Mouse (Mus musculus): ENCODE results near the gene Arid3a.
A peak's percentile ranks its signal among the peaks of the same experiment; 100 is the strongest.
"Not testable (repeated sequence)": the region's sequence is repeated elsewhere in the genome, so short reads cannot be mapped to it uniquely, and the experiment has no call there.

Arid3a gene

DNA sequence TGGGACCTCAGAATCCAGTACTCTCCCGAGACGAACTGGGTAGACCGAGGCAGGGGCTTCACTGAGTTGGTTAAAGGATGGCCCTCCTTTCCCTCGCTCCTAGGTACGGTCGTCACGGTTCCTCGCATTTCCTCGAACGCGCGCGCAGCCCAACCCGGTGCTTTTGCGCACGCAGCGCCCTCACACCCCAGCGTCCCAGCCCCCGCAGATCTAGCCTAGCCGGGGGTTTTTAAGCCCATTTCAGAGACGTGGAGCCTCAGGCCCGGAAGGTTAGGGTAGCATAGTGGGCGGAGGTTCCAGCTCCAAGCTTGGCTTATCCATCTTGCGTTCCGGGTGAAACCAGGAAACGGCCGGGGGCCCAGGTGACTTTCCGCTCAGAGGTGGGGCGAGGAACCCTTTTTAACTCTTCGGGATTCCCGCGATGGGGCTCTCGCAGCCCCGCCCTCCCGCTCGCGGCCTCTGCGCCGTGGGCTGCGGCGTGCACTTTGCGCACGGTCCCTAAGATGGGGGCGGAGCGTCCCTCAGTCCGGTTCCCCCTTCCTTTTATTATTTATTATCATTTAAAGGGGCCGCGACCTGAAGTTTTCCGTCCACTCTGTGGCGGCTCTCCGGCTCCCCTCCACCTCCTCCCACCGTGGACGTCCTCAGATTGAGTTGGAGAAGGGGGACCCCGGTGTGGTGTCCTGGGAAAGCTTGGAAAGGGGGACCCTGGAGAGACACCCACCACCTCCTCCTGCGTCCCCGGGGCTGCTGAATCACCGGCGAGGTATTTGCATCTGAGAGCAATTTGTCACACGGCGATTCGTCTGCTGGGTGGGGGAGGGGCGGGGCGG is at the start of gene Arid3a:
Gene Arid3a (plus strand): TSS at position 553 of the 833 bp plus-strand sequence.
- peak; percentile 85 for DNase-seq (ENCODE audit: low spot score)

DNA sequence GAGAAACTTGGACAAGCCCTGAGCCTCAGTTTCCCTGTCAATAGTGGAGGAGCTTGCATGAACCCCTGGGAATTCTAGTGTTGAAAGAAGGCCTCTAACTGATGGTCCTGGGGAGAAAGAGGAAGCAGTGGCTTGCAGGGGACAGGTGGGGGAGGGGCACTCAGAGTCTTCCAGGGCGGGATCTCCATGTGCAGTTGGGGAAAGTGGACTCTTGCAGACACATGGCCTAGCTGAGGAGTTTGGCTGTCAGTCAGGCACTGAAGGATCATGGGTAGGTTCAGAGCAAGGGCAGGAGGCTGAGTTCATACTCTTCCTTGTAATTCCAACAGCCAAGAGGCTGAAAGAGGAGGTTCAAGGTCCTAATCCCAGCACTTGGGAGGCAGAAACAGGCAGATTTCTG is 49.7 kb upstream of the Arid3a start:
- DNase-seq (ENCODE audit: low spot score): no peak

DNA sequence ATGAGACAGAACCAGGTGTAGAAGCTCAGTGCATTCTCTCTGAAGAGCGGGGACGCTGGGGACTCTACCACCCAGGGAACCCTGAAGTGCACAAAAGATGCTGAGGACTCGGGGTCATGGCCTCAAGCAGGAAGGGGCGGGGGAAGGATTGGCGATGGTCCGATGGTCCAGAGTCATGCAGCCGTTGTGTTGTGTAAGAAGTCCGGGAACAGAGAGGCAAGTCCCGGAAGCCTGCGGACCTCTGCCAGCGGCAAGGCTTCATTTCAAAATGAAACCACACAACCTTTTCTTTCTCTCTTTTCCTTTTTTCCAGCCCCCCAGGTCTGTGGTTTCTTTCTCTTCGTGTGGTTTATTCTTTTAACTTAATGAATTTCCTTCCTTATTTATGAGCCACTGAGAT is 49.1 kb upstream of the Arid3a start:
- no peak for DNase-seq (ENCODE audit: low spot score)

DNA sequence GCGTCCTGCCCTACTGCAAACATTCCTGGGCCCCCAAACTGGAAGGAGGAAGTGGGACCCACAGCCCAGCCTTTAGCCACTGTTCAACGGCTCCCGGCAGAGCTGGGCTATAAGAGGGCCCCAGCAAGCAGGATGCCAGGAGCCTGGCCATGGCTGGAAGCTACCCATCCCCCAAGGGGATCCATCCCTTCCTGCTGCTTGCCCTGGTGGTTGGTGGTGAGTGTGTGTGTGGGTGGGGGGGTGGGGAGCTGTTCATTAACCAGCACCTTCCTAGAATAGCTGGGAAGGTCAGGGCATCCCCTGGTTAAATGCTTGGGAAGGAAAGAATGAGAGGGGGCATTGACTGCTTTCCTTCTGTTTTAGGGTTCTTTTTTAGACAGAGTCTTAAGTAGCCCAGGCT is 47.3 kb upstream of the Arid3a start:
- no peak for DNase-seq (ENCODE audit: low spot score)

DNA sequence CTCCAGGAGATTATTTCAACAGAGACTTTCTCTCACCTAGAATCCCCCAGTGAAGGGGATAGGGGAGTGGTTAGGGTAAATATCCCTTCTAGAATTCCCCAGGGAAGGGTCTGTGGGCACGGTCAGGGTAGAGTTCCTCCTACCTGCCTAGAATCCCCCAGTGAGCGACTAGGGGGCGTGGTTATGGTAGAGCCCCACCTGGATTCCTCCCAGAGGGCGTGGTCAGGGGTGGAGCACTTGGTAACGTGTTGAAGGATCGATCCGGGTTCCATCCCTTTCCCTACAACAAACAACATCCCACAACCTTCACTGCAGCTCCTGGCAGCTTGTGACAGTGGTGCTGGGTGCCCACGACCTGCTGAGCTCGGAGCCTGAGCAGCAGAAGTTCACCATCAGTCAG is 46.1 kb upstream of the Arid3a start:
- DNase-seq (ENCODE audit: low spot score): no peak

DNA sequence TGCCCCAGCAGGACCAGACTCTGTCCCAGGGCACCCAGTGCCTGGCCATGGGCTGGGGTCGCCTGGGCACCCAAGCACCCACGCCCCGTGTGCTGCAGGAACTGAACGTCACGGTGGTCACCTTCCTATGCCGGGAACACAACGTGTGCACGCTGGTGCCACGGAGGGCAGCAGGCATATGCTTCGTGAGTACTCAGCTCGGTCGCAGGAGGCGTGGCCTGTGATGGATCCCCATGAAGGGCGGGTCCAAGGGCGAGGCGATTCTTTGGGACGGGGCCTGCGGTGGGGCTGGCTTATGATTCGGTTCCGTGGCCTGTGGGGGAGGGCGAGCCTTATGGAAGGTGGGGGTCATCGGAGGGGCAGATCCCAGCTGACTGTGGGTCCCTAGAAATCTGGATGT is 44.9 kb upstream of the Arid3a start:
- no peak for DNase-seq (ENCODE audit: low spot score)

GRCm38 (mm10) chr10:79883297-79884084 is 43.4 kb upstream of the Arid3a start:
- peak; percentile 87 for DNase-seq (ENCODE audit: low spot score)

DNA sequence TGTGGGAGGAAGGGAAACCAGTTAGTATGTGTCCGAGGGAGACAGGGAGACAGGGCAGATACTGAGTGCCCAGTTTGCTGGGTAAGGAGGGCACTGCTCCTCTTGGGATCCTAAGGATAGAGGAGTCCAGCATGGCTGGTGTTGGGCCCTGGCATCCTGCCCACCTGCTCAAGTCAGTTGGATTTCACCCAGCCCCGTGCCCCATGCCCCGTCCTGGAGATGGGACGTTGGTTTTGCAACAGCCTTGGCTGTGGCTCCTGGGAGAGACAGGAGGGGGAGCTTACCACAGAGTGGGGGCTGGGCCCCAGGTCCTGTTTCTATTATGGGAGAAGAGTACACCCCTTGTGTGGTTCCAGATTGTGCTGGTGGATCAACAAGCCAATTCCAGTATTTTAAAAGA is 42.4 kb upstream of the Arid3a start:
- DNase-seq (ENCODE audit: low spot score): no peak

DNA sequence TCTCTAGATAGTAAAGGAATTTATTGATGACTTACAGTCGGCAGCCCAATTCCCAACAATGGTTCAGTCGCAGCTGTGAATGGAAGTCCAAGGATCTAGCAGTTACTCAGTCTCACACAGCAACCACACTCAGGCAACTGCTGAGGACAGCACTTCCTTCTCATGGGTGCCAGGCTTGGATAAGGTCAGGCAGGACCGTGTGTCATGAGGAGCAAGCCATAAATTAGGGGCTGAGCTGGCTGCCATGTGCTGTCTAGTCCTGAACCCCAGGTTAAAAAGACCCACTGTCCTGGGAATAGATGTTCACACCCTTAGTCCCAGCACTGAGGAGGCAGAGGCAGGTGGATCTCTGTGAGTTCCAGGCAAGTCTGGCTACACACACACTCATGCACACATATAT is 41.9 kb upstream of the Arid3a start:
- DNase-seq (ENCODE audit: low spot score): not testable (repeated sequence)

GRCm38 (mm10) chr10:79886054-79886453 is 40.8 kb upstream of the Arid3a start, which contains the start of gene Elane:
TSS of gene Elane (plus strand) at chr10:79886247.
- no peak for DNase-seq (ENCODE audit: low spot score)

DNA sequence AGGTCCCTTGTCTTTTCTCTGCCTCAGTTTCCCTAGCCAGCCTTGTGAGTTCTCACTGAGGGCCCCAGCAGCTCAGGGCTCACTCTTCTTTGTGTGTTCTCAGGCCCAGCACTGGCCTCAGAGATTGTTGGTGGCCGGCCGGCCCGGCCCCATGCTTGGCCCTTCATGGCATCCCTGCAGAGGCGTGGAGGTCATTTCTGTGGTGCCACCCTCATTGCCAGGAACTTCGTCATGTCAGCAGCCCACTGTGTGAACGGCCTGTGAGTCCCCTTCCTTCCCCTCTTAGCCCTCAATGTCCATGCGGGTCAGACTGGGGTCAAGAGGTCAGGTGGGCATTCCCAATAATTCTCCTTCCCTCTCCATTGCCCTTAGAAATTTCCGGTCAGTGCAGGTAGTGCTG is 40.2 kb upstream of the Arid3a start:
- no peak for DNase-seq (ENCODE audit: low spot score)

- DNase-seq (ENCODE audit: low spot score): no peak
Observed at GRCm38 (mm10) chr10:79889386-79889785, 37.5 kb upstream of the Arid3a start.

DNA sequence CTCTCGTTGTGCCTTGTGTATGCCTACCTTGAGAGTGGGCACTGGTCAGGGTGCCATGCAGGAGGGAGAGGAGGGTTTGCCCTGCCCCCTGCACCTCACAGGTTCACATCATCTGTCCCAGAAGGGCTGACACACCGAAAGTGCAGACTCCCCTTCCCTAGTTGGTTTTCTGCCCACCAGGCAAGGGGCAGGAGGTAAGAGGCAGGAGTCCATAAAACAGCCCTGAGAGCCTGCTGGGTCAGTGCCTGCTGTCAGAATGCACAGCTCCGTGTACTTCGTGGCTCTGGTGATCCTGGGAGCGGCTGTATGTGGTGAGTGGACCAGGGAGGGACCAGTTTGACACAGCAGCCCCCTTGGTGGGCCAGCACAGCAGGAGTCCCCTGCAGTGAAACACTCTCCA is 36.2 kb upstream of the Arid3a start, which contains the start of gene Cfd:
Gene Cfd (plus strand): TSS at position 184 of the 400 bp plus-strand sequence.
- DNase-seq (ENCODE audit: low spot score): no peak

- DNase-seq (ENCODE audit: low spot score): peak; percentile 82
Observed at GRCm38 (mm10) chr10:79892451-79893118, 34.3 kb upstream of the Arid3a start.

- no peak for DNase-seq (ENCODE audit: low spot score)
Observed at GRCm38 (mm10) chr10:79896306-79896705, 30.5 kb upstream of the Arid3a start.

- DNase-seq (ENCODE audit: low spot score): no peak
Observed at GRCm38 (mm10) chr10:79896814-79897213, 30.0 kb upstream of the Arid3a start.

GRCm38 (mm10) chr10:79897316-79898245 is 29.3 kb upstream of the Arid3a start:
- no peak for DNase-seq (ENCODE audit: low spot score)

- peak; percentile 81 for DNase-seq (ENCODE audit: low spot score)
Observed at GRCm38 (mm10) chr10:79900951-79901410, 25.9 kb upstream of the Arid3a start.

- no peak for DNase-seq (ENCODE audit: low spot score)
Observed at GRCm38 (mm10) chr10:79906712-79907111, 20.1 kb upstream of the Arid3a start.

GRCm38 (mm10) chr10:79907415-79907814 is 19.4 kb upstream of the Arid3a start:
- DNase-seq (ENCODE audit: low spot score): no peak
